Mouse (Mus musculus) urinary bladder, postnatal 36 days (tissue): Measurements from ENCODE around the gene Tdrd7.

Experiments used
- DNase-seq, 2 experiments: peaks; one replicate each; pipeline ENCODE4 v3.0.0; 2022; ENCODE audit warnings: low spot score in 2 of 2, mixed read lengths in 1 of 2

The Tdrd7 gene

DNA sequence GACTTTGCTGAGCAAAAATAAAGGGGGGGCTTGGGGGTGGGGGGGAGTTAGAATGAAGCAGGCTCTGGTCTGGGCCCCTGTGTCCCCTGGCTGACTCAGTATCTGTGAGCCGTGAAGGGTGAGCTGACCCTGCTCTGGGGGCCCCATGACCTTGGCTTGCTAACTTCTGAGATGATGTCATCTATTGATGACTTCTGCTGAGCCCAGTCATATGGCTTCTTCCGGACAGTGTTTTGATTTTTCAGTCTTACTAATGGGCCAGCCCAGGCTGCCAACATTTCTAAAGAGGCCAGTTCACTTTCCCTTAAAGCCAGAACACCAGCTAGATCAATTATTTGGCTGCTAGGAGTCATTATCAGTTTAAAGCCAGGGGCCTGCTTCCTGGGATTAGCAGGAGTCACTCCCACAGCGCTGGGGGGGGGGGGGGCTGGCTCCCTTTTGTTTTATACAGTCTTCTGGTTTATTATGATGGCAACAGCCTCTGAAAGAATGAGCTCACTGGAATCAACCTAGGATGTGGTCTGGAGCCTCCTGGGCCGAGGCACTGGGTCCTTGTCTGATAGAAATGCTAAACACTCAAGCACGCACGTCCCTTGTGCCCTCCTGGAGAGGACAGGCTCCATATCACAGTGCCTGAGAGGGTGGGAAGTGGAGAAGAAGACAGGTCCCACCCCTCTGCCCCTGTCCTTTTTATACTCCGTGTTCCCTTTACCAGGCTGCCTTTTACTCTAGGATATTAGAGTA, 76.8 kb downstream of the Tdrd7 start:
- DNase-seq, result no peak

- no peak for DNase-seq
Measured at GRCm38 (mm10) chr4:46042505-46042850, 77.3 kb downstream of the Tdrd7 start.

- no peak for DNase-seq
Measured at GRCm38 (mm10) chr4:46043361-46043760, 78.2 kb downstream of the Tdrd7 start.

- DNase-seq, result no peak
Measured at GRCm38 (mm10) chr4:46047971-46048370, 82.8 kb downstream of the Tdrd7 start.

GRCm38 (mm10) chr4:46048418-46048817, 83.3 kb downstream of the Tdrd7 start:
- DNase-seq, result no peak

DNA sequence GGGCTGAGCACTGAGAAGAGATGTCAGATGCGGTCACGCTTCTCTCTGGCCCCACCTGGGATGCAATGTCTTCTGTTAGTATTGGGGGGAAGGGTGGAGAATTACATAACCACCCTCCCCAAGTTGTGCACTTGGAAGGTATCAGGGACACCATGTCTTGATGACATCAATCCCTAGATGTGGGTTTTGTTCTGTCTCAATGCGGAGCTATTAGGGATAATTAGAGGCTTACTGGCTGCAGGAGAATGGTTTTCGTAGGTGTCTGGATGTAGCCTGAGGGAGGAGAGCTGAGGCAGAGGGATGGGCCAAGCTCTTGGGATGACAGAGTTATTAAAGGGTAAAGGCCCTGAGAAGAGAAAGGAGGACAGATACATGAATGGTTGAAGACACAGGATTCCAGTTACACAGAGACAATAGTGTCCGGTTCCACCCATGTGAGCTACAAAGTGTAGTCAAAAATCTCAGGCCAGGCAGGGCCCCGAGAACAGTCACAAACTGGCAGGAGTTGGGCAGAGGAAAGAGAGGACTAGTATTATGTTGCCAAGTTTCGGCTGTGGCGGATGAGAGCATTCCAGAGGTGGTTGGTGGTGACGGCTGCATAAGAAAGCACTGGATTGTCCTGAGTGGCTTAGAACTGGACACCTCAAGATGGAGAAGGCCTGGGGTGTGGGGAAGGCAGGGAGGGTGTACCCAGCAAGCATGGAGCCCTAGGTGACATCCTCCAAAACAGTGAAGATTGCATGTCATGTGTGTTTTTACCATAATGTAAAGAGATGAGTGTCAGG, 88.4 kb downstream of the Tdrd7 start:
- no peak for DNase-seq

DNA sequence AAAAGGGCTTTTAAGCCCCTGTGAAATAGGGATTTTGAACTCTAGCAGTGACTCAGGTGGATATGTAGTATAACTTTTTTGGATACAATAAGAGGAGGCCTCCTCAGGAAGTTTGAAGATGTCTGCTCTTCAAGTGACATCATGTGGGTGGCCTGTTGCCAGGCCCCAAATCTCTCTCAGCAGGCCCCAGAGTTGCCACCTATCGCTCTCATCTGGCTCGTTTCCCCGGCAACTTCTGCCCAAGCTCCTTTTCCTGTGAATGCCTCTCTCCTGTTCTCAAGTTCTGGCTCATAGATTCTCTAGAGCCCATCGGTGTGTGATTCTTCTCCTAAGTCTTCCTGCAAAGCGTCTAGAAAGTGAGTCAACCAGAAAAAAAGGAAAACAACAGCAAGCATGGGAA, 91.0 kb downstream of the Tdrd7 start:
- no peak for DNase-seq

DNA sequence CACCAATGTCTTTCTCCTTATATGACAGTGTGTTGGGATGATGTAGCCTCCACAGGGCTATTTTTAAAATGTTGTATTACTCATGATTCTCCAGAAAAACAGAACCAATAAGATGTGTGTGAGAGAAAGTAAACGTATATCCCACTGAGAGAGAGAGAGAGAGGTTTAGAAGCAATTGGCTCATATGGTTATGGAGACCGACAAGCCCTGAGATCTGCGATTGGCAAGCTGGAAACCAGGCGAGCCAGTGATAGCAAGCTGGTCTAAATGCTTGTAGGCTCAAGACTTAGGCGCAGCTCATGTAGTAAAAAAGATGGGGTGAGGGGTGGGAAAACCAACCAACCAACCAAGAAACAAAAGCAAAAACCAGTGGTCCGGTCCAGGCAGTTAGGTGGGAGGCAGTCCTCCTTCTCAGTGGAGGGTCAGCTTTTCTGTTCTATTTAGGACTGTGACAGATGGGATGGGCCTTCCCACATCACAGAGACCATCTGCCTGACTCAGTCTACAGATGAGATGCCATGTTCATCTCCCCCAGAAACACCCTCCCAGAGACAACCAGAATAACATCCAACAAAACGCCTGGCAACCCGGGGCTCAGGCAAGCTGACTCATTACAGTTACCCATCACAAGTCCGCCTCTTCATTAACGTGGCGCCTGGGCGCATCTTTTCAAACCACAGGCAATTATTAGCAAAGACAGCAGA, 96.3 kb downstream of the Tdrd7 start:
- DNase-seq, result no peak

DNA sequence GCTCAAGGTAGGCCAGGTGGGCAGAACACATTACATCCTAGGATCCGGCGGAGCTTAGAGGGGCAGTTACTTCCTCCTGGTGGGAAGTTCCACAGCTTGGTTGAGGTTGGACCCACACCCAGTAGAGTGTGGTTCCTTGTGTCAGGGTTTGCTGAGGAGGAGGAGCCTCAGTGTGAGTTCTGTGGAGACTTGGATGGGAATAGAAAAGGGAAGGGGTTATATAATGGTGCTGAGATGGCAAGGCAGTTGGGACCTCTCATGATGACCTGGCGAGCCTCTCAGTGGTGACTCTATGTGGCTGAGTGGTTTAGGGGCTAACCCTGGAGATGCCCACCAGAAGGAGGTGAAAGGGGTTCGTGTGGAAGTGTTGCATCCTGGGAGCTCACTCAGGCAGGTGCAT, 98.7 kb downstream of the Tdrd7 start:
- no peak for DNase-seq

GRCm38 (mm10) chr4:46064263-46064662, 99.1 kb downstream of the Tdrd7 start:
- no peak for DNase-seq

DNA sequence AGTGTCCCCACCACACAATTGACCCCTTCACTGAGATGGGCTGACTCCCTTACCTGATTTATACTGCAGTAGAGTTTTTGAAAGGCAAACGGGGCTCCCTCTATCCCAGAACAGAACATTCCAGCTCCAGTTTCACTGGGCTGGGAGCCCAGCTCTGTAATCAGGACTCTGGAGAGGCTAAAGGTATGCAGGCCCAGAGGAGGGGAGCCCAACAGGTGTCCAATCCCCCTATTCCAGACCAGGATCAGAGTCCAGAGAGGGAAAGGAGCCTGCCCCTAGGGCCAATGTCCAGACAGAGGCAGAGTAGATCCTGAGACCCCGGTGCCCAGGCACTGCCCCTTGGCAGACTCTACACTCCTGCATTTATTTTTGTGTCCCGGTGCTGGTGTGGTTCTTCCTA, 99.8 kb downstream of the Tdrd7 start:
- no peak for DNase-seq

DNA sequence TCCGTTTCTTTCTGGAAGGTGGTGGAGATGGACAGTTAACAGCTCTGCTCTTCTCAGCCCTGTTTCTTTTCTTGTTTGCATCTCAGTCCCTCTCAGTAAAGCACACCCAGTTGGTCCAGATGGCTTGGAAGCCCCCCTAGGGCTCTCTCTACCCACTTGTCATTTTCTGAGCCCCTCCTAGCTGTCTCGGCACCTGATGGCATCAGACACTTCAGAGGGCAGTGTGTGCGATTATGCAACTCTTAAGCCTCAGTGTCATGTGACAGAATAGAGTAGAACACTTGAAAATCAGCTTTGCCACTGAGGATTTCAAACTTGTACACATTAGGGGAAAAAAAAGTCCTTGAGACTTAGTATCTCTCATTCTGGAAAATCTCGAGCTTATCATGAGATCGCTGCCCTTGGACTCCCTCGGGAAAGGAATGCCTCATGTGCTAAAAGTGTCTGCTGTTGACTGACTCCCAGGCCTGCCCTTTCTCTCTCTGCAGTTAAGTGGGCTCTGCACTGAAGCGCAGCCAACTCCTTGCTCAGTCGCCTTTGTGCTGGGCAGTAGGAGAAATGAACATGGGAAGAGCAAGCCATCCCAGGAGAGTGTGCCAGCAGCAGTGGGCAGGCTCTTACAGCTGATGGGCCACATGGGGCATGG, 100.7 kb downstream of the Tdrd7 start:
- no peak for DNase-seq

- no peak for DNase-seq
Measured at GRCm38 (mm10) chr4:46068060-46068459, 102.9 kb downstream of the Tdrd7 start.

DNA sequence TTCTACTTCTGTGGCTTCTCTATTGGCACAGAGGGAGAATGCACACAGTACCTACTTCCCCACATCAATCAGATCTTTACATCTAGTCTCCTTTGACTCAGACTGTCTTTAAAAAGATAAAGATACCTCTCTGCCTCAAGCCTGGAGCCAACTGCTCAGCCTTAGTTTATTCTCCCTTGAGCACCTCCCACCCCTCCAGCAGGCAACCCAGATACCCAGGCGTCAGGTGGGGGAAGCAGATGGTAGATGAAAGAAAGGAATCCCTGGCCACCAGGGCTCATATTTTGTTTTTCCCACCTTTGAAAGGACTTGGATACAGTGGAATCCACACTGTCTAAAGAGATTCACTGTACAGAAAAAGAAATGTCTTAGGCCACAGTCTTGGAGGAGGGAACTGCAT, 103.4 kb downstream of the Tdrd7 start:
- DNase-seq, result no peak

DNA sequence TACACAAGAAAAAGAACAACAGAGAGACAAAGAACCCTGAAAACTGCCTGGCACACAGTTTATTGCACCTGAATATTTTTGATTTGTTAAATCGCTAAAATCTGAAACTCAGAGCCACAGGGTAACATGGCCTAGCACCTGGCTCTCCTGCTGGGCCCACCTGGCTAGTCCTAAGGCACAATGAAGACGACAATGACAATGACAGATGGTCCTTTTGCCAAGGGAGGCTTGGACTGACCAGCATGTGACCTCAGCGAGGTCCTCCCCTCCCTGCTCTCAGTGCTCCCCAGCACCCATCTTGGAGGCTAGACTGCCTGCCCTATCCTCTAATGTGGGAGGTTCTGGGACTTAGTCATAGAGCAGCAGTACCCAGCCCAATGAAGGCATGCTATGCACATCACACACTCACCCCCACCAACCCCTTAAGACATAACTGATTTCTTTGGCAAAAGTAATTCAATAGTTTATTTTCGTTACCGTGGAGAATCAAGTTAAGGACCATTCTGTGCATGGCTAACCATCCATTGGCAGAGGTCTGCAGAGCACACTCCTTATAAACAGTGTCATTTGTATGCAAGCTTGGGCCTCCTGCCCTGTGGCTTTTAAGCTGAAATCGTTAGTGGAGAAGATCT, 104.8 kb downstream of the Tdrd7 start:
- DNase-seq, result no peak

- DNase-seq, result no peak
Measured at GRCm38 (mm10) chr4:46072631-46073030, 107.5 kb downstream of the Tdrd7 start.

DNA sequence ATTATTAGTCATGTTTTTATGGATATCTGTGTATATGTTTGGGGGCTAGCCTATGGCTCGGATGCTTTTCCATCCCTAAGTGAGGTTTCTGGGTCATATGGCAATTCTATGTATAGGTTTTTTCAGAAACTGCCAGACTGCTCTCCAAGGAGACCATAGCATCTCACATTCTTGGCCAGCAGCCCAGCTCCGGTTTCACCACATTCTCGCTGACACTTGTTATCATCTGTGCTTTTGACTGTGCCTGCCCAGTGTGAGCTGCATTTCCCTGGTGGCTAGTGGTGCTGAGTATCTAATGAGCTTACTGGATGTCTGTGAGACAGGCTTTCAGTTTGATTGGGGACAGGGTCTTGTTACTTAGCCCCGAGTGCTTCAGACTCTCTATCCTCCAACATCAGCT, 108.6 kb downstream of the Tdrd7 start:
- peak in 1 of 2 experiments; percentile 16 for DNase-seq

DNA sequence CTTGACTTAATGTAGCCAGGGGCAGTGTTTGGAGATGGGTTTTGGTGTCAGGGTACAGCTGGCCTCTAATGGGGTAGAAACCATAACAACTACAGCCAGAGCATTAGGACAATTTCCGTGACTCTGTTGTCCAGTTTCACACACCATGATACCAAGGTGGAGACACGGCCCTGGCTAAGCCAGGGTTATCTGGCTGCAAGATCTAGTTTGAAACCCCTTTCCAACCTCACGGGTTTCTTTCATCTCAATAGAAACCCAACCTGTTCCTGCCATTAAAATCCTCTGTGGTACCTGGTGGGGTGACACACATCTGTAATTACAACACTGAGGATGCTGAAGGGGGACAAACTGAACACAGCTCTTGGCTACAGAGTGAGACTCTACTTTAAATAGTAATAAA, 110.5 kb downstream of the Tdrd7 start:
- DNase-seq, result no peak

GRCm38 (mm10) chr4:46076892-46077291, 111.8 kb downstream of the Tdrd7 start:
- DNase-seq, result no peak

DNA sequence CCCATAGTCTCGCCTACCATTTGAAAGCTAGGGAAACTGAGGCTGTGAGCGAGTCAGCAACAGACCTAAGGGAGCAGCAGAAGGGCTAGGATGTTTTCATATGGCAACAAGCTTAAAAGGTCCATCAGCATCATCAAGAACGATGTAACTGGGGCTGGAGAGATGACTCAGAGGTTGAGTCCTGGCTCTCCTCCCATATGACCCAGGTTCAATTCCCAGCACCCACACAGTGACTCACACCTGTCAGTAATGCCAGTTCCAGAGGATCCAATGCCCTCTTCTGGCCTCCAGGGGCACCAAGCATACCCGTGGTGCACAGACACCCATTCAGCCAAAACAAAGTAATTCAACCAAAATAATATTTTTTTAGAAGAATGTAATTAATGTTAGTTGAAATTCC, 115.1 kb downstream of the Tdrd7 start:
- no peak for DNase-seq

DNA sequence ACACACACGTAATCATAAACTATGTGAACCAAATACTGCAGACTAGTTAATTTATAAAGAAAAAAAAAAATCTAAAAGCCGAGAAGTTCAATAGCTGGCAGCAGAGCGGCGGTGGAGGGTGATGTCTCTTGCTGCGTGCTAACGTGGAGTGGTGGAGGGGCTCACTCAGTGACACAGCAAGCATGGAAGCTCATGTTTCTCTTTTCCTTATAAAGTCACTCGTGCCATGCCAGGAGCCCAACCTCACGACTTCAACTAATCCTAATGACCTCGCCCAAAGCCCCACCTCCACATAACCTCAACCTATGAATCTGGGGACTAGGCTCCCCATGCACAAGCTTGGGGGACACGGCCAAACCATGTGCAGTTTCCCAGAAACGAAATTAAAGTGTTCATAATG, 117.4 kb downstream of the Tdrd7 start:
- no peak for DNase-seq
